Mouse (Mus musculus) c-Kit-positive CD71-negative TER-119-negative erythroid progenitor cells, embryonic 14.5 days (primary cell): Measurements from ENCODE around the gene Ptdss2.

Experiments
- DNase-seq: peaks from one replicate; pipeline ENCODE4 v3.0.0-alpha.2; 2013; ENCODE audit warnings: low read depth

The Ptdss2 gene

GRCm38 (mm10) chr7:141122245-141122644, at the start of gene Ptdss2:
Gene Ptdss2, plus strand, starts transcription at chr7:141122382.
- no peak for DNase-seq

DNA sequence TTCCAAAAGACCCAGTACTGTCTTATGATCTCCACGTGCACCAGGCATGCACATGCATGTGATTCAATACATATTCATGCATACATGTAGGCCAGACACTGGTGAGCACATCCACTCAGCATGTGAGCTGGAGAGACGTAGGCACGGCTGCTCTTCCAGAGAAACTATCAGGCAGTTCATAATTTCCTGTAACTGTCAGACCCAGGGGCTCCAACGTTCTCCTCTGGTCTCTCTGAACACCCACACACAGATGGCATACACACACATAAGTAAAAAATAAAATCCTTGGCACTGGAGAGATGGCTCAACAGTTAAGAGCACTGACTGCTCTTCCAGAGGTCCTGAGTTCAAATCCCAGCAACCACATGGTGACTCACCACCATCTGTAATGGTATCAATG, 48.4 kb upstream of the Ptdss2 start:
- DNase-seq, result no peak

GRCm38 (mm10) chr7:141077841-141078240, 44.3 kb upstream of the Ptdss2 start, which contains the start of gene Pkp3:
Gene Pkp3, plus strand, starts transcription at chr7:141078218.
- DNase-seq, result no peak

DNA sequence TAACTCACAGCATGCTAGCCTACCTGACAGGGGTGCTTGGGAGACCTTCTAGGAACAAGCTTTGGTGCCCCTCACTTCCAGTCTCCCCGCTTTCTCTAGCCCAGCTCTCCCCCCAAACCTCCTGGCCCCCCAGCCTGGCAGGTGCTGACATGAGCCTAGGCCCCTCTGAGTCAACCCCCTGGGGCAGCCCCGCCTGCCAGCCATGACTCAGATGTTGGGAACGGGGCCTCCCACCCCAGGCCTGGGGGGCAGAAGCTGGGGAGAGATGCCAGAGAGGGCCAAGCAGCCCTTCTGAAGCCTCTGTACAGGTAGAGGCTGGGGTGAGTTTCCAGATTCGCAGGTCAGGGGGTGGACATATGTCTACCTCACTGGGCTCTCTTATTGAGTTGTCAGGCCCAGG, 43.3 kb upstream of the Ptdss2 start:
- no peak for DNase-seq

DNA sequence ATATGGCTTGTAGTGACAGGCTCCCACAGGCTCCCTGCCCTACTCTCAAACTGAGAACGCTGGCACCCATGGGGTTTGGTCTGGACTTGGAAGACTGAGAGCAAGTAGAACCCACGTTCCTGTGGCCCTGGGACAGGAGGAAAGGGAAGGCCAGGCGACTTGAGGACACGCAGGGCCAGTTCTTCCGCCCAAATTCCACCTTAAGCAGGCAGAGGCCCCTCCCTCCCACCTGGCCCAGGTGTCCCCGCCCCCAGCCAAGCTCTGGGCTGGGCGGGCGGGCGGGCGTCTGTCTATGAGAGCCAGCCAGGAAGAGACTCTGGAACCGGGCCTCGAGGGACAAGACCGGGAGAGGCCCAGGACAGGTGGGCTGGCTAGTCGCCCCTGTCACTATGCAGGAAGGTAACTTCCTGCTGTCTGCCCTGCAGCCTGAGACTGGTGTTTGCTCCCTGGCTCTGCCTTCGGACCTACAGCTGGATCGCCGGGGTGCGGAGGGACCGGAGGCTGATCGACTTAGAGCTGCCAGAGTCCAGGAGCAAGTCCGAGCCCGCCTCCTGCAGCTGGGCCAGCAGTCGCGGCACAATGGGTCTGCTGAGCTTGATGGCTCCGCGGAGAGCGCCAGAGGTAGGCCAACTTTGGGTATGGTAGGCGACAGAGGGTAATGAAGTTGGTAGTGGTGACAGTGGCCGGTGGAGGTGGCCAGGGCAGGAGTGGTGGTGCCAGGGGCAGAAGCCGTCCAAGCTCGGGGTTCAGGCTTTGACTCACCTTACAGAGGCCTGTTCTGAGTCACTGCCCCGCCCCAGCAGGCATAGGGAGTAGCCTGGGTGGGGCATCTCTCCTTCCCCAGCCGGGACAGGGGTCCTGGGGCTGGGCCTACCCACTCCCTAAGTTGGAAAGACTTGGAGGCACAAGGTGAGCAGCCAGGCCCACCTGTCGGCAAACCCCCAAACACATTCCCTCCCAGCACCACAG, 42.4 kb upstream of the Ptdss2 start:
- DNase-seq, result no peak

DNA sequence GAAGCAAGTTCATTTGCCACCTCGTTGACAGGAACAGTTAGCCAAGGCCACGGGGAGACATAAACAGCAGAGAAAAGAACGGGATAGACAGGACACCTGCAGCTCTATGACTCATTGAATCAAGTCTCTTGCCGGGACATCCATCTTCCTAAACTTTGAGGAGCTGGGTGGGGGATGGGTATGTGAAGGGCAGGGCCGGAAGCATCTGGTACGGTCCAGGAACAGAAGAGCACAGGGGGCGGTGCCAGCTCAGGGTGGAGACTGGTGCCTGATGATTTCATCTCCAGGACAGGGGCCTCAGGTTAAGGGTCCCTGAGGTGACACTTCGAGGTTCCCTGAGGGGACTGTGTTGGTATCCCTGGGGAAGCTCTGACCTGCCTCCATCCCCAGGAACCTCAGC, 34.3 kb upstream of the Ptdss2 start:
- no peak for DNase-seq

- no peak for DNase-seq
Observed at GRCm38 (mm10) chr7:141088473-141088872, 33.7 kb upstream of the Ptdss2 start.

- DNase-seq, result no peak
Observed at GRCm38 (mm10) chr7:141090228-141090627, 32.0 kb upstream of the Ptdss2 start.

- DNase-seq, result peak; percentile 79
Observed at GRCm38 (mm10) chr7:141092051-141092735, 30.0 kb upstream of the Ptdss2 start.

- DNase-seq, result no peak
Observed at GRCm38 (mm10) chr7:141093950-141094349, 28.2 kb upstream of the Ptdss2 start.

DNA sequence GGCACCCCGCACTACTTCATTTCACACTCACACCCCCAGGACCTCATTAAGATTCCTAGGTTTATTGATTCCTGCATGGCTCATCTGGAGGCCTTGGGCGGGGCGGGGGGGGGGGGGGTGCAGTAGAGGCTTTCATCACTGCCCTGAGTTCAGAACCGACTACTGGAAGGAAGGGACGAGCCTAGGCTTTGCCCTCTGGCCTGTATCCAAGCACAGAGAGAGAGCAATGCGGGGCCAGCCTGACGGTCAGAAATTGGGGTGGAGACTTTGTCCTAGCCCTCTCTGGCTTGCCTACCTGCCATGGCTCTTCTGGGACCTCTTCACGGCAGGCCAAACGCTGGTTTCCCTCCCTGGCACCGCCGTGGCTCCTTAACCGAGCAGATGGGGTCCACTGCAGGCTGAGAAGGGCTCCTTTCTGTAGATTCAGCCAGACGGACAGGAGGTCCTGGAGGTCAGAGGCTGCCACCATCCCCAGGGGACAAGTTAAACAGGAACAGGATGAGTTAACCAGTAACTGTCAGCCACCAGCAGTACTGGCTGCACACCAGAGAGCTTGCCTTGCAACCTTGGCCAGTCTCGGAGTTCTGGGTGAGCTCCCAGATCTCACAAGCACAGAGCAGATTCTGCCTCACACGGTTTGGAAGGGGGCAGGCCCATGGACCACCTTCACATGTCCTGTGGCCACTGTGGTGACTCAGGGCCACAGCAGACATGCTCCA, 27.5 kb upstream of the Ptdss2 start:
- DNase-seq, result no peak

DNA sequence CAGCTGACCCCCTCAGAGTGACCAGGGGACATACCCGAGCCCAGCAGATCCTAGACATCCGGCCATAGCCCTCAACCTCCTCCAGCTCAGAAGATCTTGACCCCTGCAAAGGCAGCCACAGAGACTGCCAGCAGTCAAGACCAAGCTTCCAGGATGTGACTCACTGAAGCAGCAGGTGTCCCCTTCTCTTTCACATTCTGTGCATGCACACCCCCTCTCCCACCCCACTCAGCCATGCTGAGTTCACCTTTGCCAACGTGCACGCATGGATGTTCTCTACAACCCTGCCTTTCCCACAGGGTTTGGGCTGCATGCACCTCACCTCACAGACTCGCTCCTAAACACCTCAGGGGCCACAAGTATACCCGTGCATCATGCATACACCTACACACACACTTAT, 26.2 kb upstream of the Ptdss2 start:
- DNase-seq, result no peak

DNA sequence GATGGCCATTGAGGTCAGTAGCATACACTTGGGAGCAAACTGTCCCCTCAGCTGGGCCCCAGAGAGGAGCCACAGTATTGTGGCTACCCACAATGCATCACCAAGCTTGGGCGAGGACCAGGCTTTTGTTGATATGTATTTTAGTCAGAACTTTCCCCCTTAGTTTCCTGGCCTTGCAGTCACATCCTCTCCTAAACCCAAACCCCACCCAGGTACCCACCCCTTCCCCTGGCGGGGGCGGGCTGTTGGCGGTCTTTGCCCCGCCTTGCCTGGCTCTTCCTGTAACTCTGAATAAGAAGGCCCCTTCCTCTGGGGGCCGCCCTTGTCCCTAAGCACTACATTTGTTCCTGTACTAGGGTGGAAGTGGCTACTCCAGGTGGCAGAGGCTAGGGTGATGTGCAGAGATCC, 25.5 kb upstream of the Ptdss2 start:
- DNase-seq, result peak; percentile 82

GRCm38 (mm10) chr7:141097177-141097576, 25.0 kb upstream of the Ptdss2 start:
- no peak for DNase-seq

DNA sequence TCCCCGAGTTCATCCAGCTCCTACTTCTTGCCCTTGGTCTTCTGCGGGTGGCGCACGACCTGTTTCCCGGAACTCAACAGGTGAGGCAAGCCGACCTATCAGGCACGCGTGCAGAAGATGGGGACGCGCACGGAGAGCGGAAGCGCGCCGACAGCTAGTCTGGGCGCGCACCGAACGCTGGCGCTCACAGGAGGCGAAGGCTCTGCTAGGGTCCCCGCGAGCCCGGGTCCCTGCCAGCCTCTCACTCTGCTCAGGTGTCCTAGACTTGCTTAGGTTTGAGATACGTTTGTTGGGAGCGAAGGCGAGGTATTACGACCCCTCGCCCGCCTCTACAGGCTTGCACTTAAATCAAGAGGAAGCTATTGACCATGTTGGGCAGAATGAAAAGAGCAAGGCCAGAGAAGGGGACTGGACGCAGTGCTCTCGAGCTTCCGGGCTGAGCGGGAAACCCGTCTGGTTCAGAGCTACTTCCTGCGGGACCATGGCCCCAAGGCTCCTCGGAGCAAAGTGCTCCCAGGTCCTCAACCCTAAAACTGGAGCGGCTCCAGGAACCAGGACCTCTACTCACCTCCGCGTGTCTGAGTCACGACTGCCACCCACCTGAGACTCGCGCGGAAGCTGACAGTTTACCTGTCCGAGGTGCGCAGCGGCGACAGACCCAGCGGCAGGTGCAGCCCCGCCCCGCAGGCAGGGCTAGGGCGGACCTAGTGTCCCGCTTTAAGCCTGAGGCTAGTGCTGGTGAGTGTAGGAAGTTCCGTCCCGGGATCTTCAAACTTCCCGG, 22.1 kb upstream of the Ptdss2 start, which contains the start of gene Sigirr:
Sigirr (minus strand) TSS at position 662 of the 781 bp plus-strand sequence.
- no peak for DNase-seq

DNA sequence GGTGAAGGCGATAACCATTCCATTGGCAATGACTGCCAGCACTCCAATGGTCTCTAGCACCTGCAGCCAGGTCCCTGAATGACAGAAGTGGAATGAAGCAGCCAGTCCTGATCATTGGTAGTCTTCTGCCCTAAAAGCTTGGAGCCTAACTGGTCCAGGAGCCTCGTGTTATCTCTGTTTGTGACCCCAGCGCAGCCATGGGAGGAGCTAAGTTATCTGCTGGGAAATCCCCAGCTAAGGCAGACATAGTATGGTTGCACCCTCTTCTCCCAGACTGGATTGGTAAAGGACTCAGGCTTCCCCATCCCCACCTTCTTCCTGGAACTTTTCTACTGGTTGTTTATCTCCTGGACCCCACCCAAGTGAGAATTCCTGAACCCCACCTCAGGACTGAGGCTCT, 19.0 kb upstream of the Ptdss2 start:
- no peak for DNase-seq

DNA sequence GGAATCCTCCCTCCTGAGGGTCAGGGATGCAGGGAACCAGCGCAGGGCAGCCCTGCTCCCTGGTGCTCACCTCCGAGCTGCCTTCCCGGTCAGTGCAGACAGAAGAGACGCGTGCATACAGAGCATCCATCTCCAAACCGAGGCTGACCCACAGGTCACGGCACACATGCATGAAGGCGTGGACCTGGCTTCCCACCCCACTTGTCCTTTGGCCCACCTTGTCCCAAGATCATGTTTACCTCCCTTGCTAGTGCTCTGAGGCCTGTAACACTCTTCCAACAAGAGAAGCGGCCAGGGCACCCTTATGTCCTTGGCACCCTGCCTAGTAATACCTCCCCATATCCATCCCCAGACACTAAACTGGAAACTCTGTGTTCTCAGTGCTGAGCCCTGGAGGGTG, 6.3 kb upstream of the Ptdss2 start:
- DNase-seq, result no peak

DNA sequence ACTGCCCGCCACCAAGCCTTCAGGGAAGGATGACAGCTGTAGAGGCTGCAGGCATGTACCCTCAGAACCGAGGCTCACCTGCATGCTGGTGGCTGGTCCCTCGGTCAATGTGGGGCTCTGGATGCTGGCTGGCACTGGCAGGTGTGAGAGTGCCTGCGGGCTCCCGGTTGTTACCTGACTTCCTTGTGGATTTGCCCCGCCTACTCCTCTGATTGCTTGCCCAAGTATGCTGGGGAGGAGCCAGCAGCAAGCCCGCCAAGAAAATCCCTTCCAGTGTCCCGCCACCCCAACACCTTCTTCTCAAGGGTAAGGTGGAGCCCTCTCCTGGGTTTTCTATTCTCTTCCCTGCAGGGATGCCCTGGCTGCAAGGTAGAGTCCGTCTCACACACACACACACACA, 4.5 kb upstream of the Ptdss2 start, which contains the start of gene Ano9:
Ano9 (minus strand) TSS at position 171 of the 400 bp plus-strand sequence.
- DNase-seq, result no peak

DNA sequence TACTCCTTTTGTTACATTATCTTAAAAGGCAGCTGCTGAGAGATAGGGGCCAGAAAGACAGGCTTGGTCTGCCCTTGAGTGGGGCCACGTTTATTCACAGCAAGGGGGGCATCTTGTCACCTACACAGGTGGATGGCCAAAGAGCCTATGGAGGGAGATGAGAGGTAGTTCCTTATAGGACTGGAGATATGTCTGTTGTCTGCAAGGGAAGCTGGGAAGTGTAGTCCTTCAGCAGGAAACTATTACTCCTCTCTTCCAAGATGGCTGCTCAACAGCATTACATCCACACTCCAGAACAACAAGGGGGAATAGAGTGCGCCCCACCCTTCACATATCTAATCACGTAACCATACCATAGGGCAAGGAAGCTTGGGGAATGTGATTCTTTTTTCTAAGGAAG, 2.7 kb upstream of the Ptdss2 start:
- no peak for DNase-seq

DNA sequence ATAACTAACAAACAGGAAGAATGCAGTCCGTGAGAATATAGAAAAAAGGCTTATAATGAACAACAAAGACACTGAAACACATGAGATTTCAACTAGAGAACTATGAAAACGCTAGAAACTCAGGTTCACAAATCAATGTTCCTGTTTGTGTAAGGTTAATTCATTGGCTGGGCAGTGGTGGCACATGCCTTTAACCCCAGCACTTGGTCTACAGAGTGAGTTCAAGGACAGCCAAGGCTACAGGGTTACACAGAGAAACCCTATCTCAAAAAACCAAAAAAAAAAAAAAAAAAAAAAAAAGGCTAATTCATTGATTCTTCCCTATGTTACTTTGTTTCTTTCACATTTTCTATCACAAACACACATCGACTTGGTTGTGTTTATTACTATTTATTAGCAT, 1.6 kb upstream of the Ptdss2 start:
- no peak for DNase-seq

GRCm38 (mm10) chr7:141121051-141121531, 1.1 kb upstream of the Ptdss2 start:
- no peak for DNase-seq
